Mouse (Mus musculus): ENCODE data around the gene Gdf9. TPM values are rescaled to one million over a fixed set of nuclear protein-coding genes. Genes with fewer than 3 reads are reported as not detected.

The Gdf9 gene
- polyA plus RNA-seq, 1 experiment from 2014 or later, result 0.82 TPM

- 90% methylated on average over 1 of the region's 1 CpGs for WGBS
- no peaks in the 10 kb centered on the region for H3K9me3 ChIP-seq
- no peaks in the 10 kb centered on the region for H3K36me3 ChIP-seq (replicated peaks)
- H3K4me1 ChIP-seq, result no peaks in the 10 kb centered on the region
- DNase-seq (ENCODE audit: low spot score), result no peak
- 0 out of 2 replicates have a peak, but pooled peaks cover 13% of the 10 kb centered on the region for H3K27me3 ChIP-seq (replicated peaks; ENCODE audit: low read depth, poor library complexity, severe bottlenecking)
- H3K4me3 ChIP-seq, result no peak overlapping the region
- no peak overlapping the region for H3K27ac ChIP-seq (replicated peaks)
Observed at GRCm38 (mm10) chr11:53448529-53448928, 17.7 kb downstream of the Gdf9 start.

DNA sequence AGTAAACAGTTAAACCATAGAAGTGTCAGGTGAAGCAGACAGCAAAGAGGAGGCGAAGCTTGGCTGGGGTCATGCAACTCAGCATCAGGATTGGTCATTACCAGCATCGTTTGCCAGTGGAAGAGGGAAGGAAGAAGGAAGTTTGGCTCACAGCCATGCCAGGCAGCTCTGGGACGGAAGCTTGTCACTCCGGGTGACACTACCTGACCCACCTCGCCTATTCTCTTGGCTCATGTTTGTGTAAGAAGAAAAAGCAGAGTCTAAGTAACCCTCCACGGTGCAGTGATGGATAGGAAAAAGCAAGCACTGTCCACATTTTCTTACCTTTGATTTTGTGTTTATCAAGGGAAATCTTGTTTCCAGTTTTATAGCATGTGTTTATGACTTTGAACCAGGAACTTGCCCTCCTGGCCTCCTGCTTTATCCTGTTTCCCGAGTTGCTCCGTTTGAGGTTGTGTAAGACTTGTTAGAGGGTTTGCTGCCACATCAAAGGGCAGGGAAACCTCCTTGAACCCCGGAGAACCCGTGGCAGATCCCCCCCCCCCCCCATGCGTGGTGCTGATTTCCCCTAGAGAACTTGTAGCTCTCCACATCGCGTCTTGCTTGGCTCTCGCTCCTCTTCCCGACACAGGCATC is 19.4 kb downstream of the Gdf9 start:
- no peaks in the 10 kb centered on the region for H3K4me1 ChIP-seq
- H3K9me3 ChIP-seq, result no peaks in the 10 kb centered on the region
- DNase-seq (ENCODE audit: low spot score), result no peak
- H3K27ac ChIP-seq (replicated peaks), result no peak overlapping the region
- no peaks in the 10 kb centered on the region for H3K36me3 ChIP-seq (replicated peaks)
- WGBS, result 69% methylated on average over 15 of the region's 15 CpGs
- H3K4me3 ChIP-seq, result no peak overlapping the region
- H3K27me3 ChIP-seq (replicated peaks; ENCODE audit: low read depth, poor library complexity, severe bottlenecking), result peaks cover 21% of the 10 kb centered on the region

DNA sequence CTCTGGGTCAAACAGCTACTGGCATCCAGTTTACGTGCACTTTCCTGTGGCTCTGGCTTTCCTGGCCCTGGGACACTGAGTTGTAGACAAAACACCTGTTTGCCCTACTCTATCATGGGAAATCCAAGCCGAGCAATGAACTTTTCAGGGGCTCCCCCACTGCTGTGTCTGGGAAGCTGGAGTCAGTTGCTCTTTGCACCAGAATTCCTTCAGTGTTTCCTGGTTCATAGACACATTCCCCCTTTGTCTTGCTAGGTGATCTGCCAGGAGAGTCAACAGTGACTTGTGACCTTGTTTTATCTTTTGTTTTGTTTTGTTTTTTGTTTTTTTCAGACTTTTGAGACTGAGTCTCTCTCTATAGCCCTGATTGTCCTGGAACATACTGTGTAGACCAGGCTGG is 20.5 kb downstream of the Gdf9 start:
- Histone ChIP-seq H3K9me3 (no peaks in the 10 kb centered on the region), H3K4me3 (no peak overlapping the region), H3K4me1 (peaks cover under 1% of the 10 kb centered on the region), H3K36me3 (replicated peaks) (no peaks in the 10 kb centered on the region), H3K27me3 (replicated peaks; ENCODE audit: low read depth, poor library complexity, severe bottlenecking) (peaks cover 31% of the 10 kb centered on the region), H3K27ac (replicated peaks) (no peak overlapping the region)
- DNase-seq (ENCODE audit: low spot score), result no peak
- 76% methylated on average over 2 of the region's 2 CpGs for WGBS

- Histone ChIP-seq H3K4me3 (no peak overlapping the region), H3K36me3 (replicated peaks) (no peaks in the 10 kb centered on the region), H3K27ac (replicated peaks) (no peak overlapping the region), H3K27me3 (replicated peaks; ENCODE audit: low read depth, poor library complexity, severe bottlenecking) (peaks cover 41% of the 10 kb centered on the region), H3K4me1 (peaks cover 11% of the 10 kb centered on the region), H3K9me3 (no peaks in the 10 kb centered on the region)
- DNase-seq (ENCODE audit: low spot score), result no peak
- 94% methylated on average over 9 of the region's 9 CpGs for WGBS
Observed at GRCm38 (mm10) chr11:53452396-53452795, 21.6 kb downstream of the Gdf9 start.

- 87% methylated on average over 5 of the region's 5 CpGs for WGBS
- Histone ChIP-seq H3K27me3 (replicated peaks; ENCODE audit: low read depth, poor library complexity, severe bottlenecking) (peaks cover 48% of the 10 kb centered on the region), H3K9me3 (no peaks in the 10 kb centered on the region), H3K4me3 (no peak overlapping the region), H3K27ac (replicated peaks) (no peak overlapping the region), H3K4me1 (peaks cover 15% of the 10 kb centered on the region), H3K36me3 (replicated peaks) (no peaks in the 10 kb centered on the region)
- DNase-seq (ENCODE audit: low spot score), result no peak
Observed at GRCm38 (mm10) chr11:53453031-53453430, 22.2 kb downstream of the Gdf9 start.

GRCm38 (mm10) chr11:53456474-53457371 is 25.9 kb downstream of the Gdf9 start, which contains the start of the genes Gm10447 and Shroom1:
Gene Gm10447 (minus strand): TSS chr11:53457110.
Gene Shroom1 (plus strand): TSS chr11:53457205.
- peak; percentile 85 for DNase-seq (ENCODE audit: low spot score)
- peak within 1 kb of the TSS; percentile 68 for H3K4me3 ChIP-seq
- 3% methylated on average over 42 of the region's 42 CpGs for WGBS
- H3K27me3 ChIP-seq (replicated peaks; ENCODE audit: low read depth, poor library complexity, severe bottlenecking), result peaks cover 69% of the 10 kb centered on the region
- H3K36me3 ChIP-seq (replicated peaks), result no peaks in the 10 kb centered on the region
- peak within 1 kb of the TSS; percentile 78 for H3K27ac ChIP-seq (replicated peaks)
- H3K4me1 ChIP-seq, result peaks cover 18% of the 10 kb centered on the region
- no peaks in the 10 kb centered on the region for H3K9me3 ChIP-seq

DNA sequence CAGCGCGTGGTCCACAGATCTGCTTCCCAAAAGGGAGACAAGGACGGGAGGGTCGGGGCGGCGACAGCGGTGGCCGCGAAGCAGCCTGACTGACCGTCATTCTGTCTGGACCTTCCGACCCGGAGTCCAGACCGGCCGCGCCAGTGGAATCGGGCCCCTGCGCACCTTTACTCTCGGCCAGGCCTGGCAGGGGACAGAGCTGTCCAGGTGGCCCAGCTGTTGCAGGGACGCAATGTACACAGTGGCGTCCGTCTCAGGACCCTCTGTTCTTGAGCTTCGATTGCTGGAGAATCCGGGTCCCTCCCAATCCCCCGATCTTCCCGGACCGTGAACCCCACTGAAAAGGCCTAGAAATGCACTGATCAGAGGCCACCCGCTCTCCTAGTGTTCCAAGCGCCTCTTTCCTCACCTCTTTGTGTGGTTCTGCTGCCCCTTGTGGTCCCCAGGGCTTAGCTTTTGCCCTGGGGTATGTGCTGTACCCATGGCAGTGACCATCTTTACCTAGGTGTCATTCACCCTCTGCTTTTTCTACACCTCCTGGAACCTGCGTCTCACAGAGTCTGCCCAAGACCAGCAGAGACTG is 26.6 kb downstream of the Gdf9 start:
- Histone ChIP-seq H3K4me3 (peak overlapping the region; percentile 68), H3K27ac (replicated peaks) (peak overlapping the region; percentile 78), H3K36me3 (replicated peaks) (no peaks in the 10 kb centered on the region), H3K4me1 (peaks cover 22% of the 10 kb centered on the region), H3K9me3 (no peaks in the 10 kb centered on the region), H3K27me3 (replicated peaks; ENCODE audit: low read depth, poor library complexity, severe bottlenecking) (peaks cover 76% of the 10 kb centered on the region)
- DNase-seq (ENCODE audit: low spot score), result no peak
- 3% methylated on average over 29 of the region's 29 CpGs for WGBS

DNA sequence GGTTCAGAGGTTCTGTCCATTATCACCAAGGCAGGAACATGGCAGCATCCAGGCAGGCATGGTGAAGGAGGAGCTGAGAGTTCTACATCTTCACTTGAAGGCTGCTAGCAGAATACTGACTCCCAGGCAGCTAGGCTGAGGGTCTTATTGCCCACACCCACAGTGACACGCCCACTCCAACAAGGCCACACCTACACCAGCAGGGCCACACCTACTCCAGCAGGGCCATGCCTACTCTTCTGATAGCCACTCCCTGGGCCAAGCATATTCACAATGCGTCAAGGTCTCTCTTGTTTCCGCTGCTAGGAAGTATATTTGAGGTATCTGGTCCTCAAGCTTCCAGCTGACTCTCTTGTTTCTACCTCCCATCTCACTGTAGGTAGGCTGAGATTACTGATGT is 28.2 kb downstream of the Gdf9 start:
- DNase-seq (ENCODE audit: low spot score), result no peak
- no peaks in the 10 kb centered on the region for H3K9me3 ChIP-seq
- H3K27ac ChIP-seq (replicated peaks), result no peak overlapping the region
- 70% methylated on average over 3 of the region's 3 CpGs for WGBS
- no peaks in the 10 kb centered on the region for H3K36me3 ChIP-seq (replicated peaks)
- peaks cover 92% of the 10 kb centered on the region for H3K27me3 ChIP-seq (replicated peaks; ENCODE audit: low read depth, poor library complexity, severe bottlenecking)
- H3K4me3 ChIP-seq, result no peak overlapping the region
- H3K4me1 ChIP-seq, result peaks cover 33% of the 10 kb centered on the region

- Histone ChIP-seq H3K27ac (replicated peaks) (no peak overlapping the region), H3K9me3 (no peaks in the 10 kb centered on the region), H3K36me3 (replicated peaks) (no peaks in the 10 kb centered on the region), H3K4me3 (no peak overlapping the region), H3K27me3 (replicated peaks; ENCODE audit: low read depth, poor library complexity, severe bottlenecking) (peaks cover 96% of the 10 kb centered on the region), H3K4me1 (peaks cover 33% of the 10 kb centered on the region)
- DNase-seq (ENCODE audit: low spot score), result no peak
- WGBS, result 89% methylated on average over 3 of the region's 3 CpGs
Observed at GRCm38 (mm10) chr11:53460192-53460591, 29.4 kb downstream of the Gdf9 start.

DNA sequence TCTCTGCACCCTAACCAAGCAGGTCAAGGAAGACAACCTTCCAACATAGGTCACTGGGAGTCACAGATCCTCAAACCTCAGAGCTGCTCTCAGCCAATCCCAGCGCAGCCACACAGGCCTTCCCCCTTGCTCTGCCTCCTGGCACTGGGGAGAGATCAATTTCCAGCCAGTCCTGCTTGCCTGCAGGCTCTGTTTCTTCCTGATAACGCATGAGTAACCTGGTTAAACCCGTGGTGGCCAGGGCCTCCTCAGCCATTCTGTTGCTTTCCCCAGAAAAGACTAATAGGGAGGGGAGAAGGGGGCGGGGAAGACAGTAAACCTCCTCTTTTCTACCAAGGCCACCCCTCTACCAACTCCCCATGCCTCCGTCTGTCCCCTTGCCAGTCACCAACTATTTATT is 30.9 kb downstream of the Gdf9 start:
- DNase-seq (ENCODE audit: low spot score), result no peak
- Histone ChIP-seq H3K9me3 (no peaks in the 10 kb centered on the region), H3K4me1 (peaks cover 35% of the 10 kb centered on the region), H3K36me3 (replicated peaks) (no peaks in the 10 kb centered on the region), H3K4me3 (0 out of 2 replicates have a peak overlapping the region, but pooled peaks have one; percentile 8), H3K27ac (replicated peaks) (no peak overlapping the region), H3K27me3 (replicated peaks; ENCODE audit: low read depth, poor library complexity, severe bottlenecking) (peaks cover 98% of the 10 kb centered on the region)
- 24% methylated on average over 5 of the region's 5 CpGs for WGBS

DNA sequence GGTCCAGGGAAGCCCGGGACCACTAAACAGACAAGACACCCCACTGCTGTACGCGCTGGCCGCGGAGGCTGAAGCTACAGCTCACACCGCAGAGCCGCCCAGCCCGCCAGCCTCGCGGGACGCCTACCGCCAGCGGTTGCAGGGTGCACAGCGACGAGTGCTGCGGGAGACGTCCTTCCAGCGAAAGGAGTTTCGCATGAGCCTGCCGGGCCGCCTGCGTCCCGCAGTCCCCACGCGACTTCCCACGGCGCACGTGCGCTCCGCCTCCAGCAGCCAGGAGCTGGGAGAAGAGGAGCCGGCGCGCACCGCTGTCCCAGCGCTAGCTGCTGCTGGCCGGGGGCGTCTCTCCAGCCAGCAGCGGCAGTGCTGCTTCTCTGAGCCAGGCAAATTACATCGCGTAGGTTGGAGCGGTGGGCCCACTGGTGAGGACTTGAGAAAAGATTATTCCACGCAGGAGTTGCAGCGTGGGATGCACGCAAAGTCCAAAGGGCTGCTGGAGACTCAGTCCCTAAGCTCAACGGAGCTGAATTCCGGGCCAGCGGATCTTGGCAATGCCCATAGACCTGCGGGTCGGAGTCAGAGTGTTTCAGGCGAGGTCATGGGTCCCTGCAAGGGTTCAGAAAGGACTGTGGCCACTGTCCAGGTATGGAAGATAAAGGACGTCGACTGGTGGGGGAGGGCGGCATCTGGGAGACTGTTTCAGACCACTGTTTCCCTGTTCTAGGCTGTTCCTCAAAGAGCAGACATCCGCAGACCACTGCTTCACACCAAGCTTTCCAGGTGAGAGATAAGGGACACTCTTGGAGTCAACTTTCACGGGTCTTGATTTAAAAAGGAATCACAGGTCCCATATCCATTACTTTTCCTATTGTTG is 33.0 kb downstream of the Gdf9 start:
- peak; percentile 63 for DNase-seq (ENCODE audit: low spot score)
- H3K36me3 ChIP-seq (replicated peaks), result no peaks in the 10 kb centered on the region
- H3K9me3 ChIP-seq, result no peaks in the 10 kb centered on the region
- H3K4me1 ChIP-seq, result peaks cover 28% of the 10 kb centered on the region
- peaks cover 97% of the 10 kb centered on the region for H3K27me3 ChIP-seq (replicated peaks; ENCODE audit: low read depth, poor library complexity, severe bottlenecking)
- peak overlapping the region; percentile 58 for H3K4me3 ChIP-seq
- no peak overlapping the region; the same call in 1 of the 2 replicates for H3K27ac ChIP-seq (replicated peaks)
- WGBS, result 6% methylated on average over 55 of the region's 55 CpGs
